Mouse (Mus musculus) thymus, postnatal 4 days (tissue): Measurements from ENCODE around the gene Rac2.
A peak's percentile ranks its signal among the peaks of the same experiment; 100 is the strongest.

Experiments used
- DNase-seq: peaks from one replicate; pipeline ENCODE4 v3.0.0; 2021

The Rac2 gene

GRCm38 (mm10) chr15:78572658-78573397 lies at the start of gene Rac2:
Rac2 (minus strand) TSS chr15:78572783.
- DNase-seq, result peak; percentile 81

- DNase-seq, result no peak
Measured at GRCm38 (mm10) chr15:78616973-78617372, 44.4 kb upstream of the Rac2 start.

GRCm38 (mm10) chr15:78614536-78614935 lies 42.0 kb upstream of the Rac2 start:
- peak; percentile 50 for DNase-seq

- DNase-seq, result peak; percentile 13
Measured at GRCm38 (mm10) chr15:78610705-78611462, 38.3 kb upstream of the Rac2 start.

- DNase-seq, result peak; percentile 45
Measured at GRCm38 (mm10) chr15:78607463-78607862, 34.9 kb upstream of the Rac2 start.

GRCm38 (mm10) chr15:78606059-78606458 lies 33.5 kb upstream of the Rac2 start:
- peak; percentile 26 for DNase-seq

GRCm38 (mm10) chr15:78605371-78605791 lies 32.8 kb upstream of the Rac2 start:
- DNase-seq, result peak; percentile 77

- DNase-seq, result peak; percentile 48
Measured at GRCm38 (mm10) chr15:78604255-78604654, 31.7 kb upstream of the Rac2 start.

GRCm38 (mm10) chr15:78601180-78601579 lies 28.6 kb upstream of the Rac2 start:
- no peak for DNase-seq

GRCm38 (mm10) chr15:78599529-78600193 lies 27.1 kb upstream of the Rac2 start:
- DNase-seq, result no peak

GRCm38 (mm10) chr15:78599124-78599523 lies 26.5 kb upstream of the Rac2 start:
- peak; percentile 18 for DNase-seq

GRCm38 (mm10) chr15:78597729-78598128 lies 25.1 kb upstream of the Rac2 start:
- DNase-seq, result peak; percentile 63

- DNase-seq, result peak; percentile 72
Measured at GRCm38 (mm10) chr15:78596914-78597313, 24.3 kb upstream of the Rac2 start, which contains the start of gene Cyth4. Cyth4 (plus strand) TSS chr15:78597047.

GRCm38 (mm10) chr15:78596504-78596903 lies 23.9 kb upstream of the Rac2 start:
- no peak for DNase-seq

- peak; percentile 30 for DNase-seq
Measured at GRCm38 (mm10) chr15:78595468-78595867, 22.9 kb upstream of the Rac2 start.

GRCm38 (mm10) chr15:78594831-78595230 lies 22.2 kb upstream of the Rac2 start:
- DNase-seq, result peak; percentile 40

GRCm38 (mm10) chr15:78593896-78594425 lies 21.4 kb upstream of the Rac2 start:
- DNase-seq, result peak; percentile 45

- peak; percentile 45 for DNase-seq
Measured at GRCm38 (mm10) chr15:78592452-78592968, 19.9 kb upstream of the Rac2 start.

- DNase-seq, result peak; percentile 54
Measured at GRCm38 (mm10) chr15:78591680-78592451, 19.3 kb upstream of the Rac2 start.

GRCm38 (mm10) chr15:78590785-78591184 lies 18.2 kb upstream of the Rac2 start:
- DNase-seq, result peak; percentile 31

- no peak for DNase-seq
Measured at GRCm38 (mm10) chr15:78589936-78590335, 17.4 kb upstream of the Rac2 start.

GRCm38 (mm10) chr15:78588900-78589299 lies 16.3 kb upstream of the Rac2 start:
- no peak for DNase-seq
